Mouse (Mus musculus) adrenal gland, adult (tissue): ENCODE measurements around the gene Tmem43.

ENCODE experiments used
- DNase-seq, 2 experiments: peaks; one replicate each; pipeline ENCODE4 v3.0.0; 2022 to 2023; ENCODE audit warnings: low spot score in 1 of 2; ENCODE audit not compliant: inconsistent age in 2 of 2

The Tmem43 gene

GRCm38 (mm10) chr6:91472868-91473804 is at the start of gene Tmem43, which contains the start of gene Chchd4:
Gene Tmem43, plus strand, starts transcription at chr6:91473703.
Gene Chchd4, minus strand, starts transcription at chr6:91473546.
- DNase-seq, result peak; percentile 99

- DNase-seq, result no peak
These were observed 49.4 kb upstream of the Tmem43 start for GRCm38 (mm10) chr6:91424151-91424550.

GRCm38 (mm10) chr6:91440474-91441144 is 32.9 kb upstream of the Tmem43 start:
- peak; percentile 95 to 99 for DNase-seq

GRCm38 (mm10) chr6:91441145-91441662 is 32.3 kb upstream of the Tmem43 start:
- DNase-seq, result peak in 1 of 2 experiments; percentile 39

- no peak for DNase-seq
These were observed 28.2 kb upstream of the Tmem43 start for GRCm38 (mm10) chr6:91445316-91445715.

- no peak for DNase-seq
These were observed 23.9 kb upstream of the Tmem43 start for GRCm38 (mm10) chr6:91449472-91450225.

- DNase-seq, result no peak
These were observed 21.4 kb upstream of the Tmem43 start for GRCm38 (mm10) chr6:91452056-91452455.

- no peak for DNase-seq
These were observed 19.0 kb upstream of the Tmem43 start for GRCm38 (mm10) chr6:91454546-91454945.

- DNase-seq, result peak in 1 of 2 experiments; percentile 38
These were observed 14.0 kb upstream of the Tmem43 start for GRCm38 (mm10) chr6:91459471-91459870.

GRCm38 (mm10) chr6:91465756-91466155 is 7.7 kb upstream of the Tmem43 start:
- no peak for DNase-seq

GRCm38 (mm10) chr6:91467106-91467505 is 6.4 kb upstream of the Tmem43 start:
- no peak for DNase-seq

- no peak for DNase-seq
These were observed 2.8 kb upstream of the Tmem43 start for GRCm38 (mm10) chr6:91470712-91471111.

- peak in 1 of 2 experiments; percentile 29 for DNase-seq
These were observed 2.1 kb upstream of the Tmem43 start for GRCm38 (mm10) chr6:91471427-91471826.

GRCm38 (mm10) chr6:91472319-91472718 is 1.2 kb upstream of the Tmem43 start:
- peak; percentile 47 to 68 for DNase-seq

- no peak for DNase-seq
These were observed 420 bp downstream of the Tmem43 start for GRCm38 (mm10) chr6:91473805-91474440.

GRCm38 (mm10) chr6:91474441-91475190 is 1.1 kb downstream of the Tmem43 start:
- peak; percentile 64 to 83 for DNase-seq

- no peak for DNase-seq
These were observed 3.0 kb downstream of the Tmem43 start for GRCm38 (mm10) chr6:91476541-91476940.

- DNase-seq, result no peak
These were observed 9.9 kb downstream of the Tmem43 start for GRCm38 (mm10) chr6:91483371-91483770.

GRCm38 (mm10) chr6:91486736-91487453 is 13.4 kb downstream of the Tmem43 start:
- peak in 1 of 2 experiments; percentile 43 for DNase-seq
